Mouse (Mus musculus): ENCODE results near the gene Hk1.
A peak's percentile ranks its signal among the peaks of the same experiment; 100 is the strongest.
"Not testable (repeated sequence)": the region's sequence is repeated elsewhere in the genome, so short reads cannot be mapped to it uniquely, and the experiment has no call there.

The Hk1 gene

DNA sequence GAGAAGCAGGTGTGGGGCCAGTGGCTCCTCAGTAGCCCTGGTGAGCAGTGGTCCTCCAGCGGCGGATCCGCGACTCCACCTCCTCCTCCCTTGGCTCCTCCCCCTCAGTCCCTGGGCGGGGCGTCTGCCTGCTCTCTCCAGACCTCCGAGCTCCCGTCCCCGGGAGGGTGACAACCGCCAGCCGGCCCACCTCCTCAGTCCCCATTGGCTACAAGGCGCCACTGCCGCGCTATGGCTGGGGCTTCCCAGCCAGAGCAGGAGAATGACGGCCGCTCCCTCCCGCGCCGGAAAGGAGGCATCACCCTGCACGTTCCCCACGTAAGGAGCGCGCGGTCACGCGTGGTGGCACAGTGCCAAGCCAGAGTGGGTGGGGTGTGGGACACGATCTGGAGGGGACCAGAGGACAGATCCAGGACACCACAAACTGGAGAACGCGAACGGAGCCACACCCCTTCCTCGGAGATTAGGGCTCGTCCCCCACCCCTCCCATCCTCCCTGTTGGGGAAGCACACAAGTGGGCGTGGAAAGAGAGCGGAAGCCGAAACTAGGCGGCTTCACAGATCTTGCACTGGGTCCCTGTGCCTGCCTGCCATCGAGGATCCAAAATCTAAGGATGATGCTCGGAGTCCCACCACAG lies 39.5 kb downstream of the Hk1 start:
- peak; percentile 95 for DNase-seq

DNA sequence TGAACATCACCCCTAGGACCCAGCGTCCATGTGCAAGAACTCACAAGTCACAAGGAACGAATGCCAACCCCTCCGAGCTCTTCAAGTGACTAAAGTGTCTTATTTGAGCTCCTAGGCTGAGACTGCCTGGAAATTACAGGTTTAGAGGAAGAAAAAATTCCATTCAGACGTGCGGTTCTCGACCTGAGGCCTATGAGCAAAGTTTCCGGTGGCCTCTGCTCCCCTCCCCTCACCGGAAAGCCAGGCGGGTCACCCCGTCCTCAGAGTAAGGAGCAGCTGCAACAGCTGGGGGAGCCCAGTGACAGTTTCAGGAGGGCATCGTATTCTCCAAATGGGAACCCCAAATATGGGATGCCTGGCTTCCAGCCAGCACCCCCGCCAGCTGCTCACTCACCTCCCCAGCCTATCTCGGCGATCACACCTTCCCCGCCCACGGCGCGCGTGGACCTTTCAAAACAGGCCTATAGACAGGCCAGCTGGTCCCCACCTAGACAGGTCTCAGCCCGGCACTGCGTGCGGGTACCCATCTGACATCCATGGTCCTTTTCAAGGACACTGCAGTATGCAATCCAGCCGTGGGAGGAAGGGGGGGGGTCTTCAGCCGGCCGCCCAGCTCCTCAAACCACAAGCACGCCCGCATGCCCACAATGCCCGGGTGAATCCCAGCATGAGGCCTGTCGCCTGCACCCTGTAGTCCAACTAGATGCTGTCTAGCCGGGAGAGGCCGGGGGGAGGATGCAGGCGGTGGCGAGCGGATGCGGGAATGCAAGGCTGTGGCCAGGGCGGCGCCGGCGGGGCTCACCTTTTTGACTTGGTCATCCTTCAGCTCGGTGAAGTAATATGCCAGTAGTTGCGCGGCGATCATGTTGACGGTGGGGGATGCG lies 40.3 kb downstream of the Hk1 start:
- DNase-seq: peak; percentile 64

DNA sequence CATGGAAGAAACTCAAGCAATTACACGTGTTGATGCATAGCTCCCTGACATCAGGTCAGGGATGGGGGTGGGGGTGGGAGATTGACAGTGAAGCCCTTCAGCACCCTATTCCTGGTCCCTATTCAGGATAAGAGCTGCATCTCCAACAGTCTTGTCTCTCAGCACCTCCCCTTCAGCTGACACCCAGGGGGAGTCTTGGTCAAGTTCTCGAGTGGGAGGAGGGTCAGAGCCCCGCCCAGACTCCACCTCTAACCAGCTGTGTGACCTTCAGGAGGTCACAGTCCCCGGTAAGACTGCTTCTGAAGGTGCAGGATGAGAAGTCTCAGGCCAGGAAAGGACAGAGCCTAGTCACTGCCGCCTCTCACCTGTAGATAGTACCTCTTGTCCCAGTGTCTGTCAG lies 41.1 kb downstream of the Hk1 start:
- peak; percentile 26 for DNase-seq

DNA sequence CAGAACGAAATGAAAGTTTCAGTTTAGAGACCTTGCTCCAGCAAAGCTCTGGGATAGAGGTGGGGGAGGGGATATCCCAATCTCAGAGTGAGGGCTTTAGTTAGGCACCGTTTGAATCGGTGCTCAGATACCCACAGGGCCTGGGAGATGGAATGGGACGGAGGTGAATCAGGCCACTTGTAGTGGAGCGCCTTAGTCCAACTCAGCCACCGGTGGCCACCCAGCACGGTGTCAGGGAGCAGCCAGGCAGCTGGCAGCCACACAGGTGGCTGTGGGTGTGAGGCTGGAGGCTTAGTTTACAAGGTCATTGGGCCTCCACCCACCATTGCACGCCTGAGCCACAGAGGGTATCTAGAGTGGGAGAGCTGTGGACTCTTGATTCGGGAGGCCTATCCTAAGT lies 41.5 kb downstream of the Hk1 start:
- peak; percentile 26 for DNase-seq

DNA sequence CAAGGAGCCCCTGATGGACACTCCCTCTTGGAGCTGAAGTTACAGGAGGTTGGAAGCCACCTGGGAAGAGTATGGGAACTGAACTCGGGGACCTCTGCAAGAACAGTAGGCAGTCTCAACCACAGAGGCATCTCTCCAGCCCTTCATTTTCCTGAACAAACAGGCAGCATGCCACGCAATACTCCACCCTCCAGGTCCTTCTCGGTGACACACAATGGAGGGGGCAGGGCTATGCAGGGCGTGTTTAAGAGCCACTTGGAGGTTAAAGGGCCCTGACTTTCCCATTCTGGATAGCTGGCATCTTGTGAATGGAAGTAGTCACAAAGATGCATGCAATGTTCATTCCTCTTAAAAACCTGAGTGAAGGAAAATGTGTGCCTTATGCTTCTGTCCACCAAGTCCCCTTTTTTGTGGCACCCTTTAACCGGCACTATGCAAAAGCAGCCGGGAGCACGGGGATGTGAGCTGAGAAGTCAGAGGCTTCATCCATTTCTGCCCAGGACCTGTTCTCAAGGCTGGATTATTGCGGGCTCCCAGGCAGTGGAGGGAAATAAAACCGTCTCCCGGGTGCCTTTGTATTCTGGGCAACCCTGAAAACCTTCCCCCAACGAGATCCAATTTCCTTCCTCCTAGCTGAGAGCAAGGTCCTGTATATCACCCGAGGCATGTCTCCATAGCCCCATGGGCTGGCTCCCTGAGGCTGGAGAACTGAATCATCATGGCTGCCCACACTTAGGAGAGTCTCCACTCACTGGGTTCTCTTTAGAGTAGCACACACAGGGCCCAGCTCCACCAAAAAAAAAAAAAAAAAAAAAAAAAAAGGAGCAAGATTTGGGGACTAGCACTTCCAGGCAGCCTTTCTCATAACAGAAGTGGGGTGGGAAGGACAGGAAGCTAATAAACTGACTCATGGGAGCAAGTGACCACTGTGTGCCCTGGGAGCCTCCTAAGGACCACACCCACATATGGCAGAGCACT lies 42.8 kb downstream of the Hk1 start:
- peak; percentile 23 for DNase-seq

DNA sequence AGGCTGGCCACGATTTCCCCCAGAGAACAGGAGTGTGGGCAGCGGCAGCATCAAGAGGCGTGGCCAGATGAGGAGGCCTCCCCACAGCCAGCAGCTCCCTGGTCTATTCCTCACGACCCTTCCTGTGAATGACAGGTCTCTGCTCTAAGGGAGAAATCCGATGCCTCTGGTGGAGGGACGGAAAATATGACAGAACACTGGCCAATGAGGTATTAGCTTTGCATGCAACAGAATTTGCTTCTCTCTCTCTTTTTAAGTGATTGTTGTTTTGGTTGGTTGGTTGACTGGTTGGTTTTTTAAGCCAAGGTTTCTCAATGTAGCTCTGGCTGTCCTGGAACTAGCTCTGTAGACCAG lies 44.3 kb downstream of the Hk1 start:
- no peak for DNase-seq

DNA sequence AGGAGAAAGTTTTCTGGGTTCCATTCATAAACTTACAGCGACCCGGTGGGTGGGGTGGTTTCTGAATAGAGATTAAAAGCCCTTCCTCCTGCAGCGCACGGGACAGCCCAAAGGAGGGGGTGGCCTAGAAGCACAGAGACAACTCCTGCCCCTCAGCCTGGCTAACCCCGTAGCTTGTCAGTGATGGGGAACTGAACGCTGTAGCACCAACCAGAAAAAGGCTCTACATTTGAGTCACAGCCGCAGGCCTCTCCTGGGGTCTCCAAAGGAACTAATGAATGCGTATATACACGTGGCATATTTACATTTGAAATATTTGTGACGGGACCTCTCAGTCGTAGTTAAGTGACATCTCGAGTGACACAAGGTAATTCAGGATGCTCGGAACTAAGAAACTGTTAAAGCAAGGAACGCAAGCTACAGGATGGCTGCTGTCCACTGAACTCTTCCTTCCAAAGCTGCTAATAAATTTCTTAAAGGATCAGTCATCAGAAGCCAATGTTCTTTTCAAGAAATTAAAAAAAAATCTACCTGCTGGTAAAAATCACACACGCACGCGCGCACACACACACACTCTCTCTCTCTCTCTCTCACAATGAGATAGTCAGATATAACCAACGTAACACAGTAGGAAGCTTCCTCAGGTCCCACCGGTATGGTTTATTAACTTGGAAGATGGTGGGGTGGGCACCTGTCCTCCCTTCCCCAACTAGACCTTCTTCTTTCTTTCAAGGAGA lies 44.9 kb downstream of the Hk1 start:
- DNase-seq: peak; percentile 15

DNA sequence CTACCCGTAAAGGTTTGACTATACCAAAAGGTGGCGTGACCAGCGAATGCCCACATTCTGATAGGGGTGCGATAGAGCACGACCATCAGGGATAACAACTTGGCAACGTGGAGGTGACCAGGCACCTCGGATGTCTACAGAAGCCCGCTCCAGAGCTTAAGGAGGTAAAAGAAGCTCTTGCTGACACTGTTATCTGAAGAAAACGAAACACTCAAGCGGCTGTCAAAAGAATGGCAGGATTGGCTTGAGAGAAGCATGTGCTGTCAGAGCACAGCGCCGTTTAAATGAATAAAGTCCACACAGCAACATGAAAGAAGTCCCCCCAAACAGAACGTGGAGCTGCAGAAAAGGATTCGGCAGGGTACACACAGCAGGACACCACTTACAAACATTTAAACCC lies 46.4 kb downstream of the Hk1 start:
- DNase-seq: peak; percentile 20

DNA sequence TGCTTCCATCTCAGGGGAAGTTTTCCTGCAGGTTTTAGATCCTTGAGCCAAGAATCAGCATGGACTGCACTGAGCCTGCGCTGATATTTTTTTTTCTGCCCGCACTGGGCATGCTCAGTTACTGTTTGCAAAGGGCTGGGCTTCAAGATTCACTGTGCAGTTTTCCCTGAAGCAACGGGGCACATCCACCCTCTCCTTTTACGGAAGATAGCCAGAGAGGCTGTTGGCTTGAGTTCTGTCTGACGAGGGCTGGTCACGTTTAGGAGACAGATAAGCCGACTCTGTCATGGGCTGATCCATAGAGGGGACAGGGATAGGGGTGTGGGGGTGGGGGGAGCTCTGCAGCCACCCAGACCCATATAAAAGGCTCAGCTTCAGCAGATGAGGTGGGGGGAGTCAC lies 47.2 kb downstream of the Hk1 start:
- DNase-seq: peak; percentile 71

DNA sequence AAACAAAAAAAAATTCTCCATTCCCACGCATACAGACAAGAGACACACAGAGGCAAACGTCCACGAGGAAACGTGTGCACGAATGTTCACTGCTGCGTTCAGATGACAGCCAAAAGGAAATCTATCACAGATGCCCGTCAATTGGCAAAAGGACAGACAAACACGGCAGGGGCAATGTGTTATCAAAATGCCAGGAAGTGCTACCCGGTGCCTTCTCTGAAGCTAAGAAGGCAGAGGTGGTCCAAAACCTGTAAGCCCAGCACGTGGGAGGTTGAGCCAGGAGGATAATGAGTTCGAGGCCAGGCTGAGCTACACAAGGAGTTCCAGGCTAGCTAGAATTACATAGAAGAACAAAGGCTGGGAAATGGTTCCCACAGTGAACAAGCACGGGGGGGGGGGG lies 47.9 kb downstream of the Hk1 start:
- DNase-seq: peak; percentile 22

DNA sequence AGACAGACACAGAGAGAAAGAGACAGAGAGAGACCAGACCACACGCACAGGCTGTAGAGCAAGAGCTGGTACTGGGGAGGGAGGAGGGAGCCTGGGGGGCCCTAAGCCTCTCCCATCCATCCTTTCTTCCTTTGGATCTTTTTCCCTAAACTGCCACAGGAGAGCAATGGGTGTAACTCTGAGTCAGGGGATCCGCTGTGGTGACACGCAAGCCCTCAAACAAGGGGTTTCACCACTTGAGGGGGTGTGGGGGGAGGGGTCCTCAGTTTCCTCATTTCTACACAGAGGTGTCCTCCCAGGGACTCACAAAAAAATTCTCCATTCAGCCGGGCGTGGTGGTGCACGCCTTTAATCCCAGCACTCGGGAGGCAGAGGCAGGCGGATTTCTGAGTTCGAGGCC lies 48.4 kb downstream of the Hk1 start:
- DNase-seq: peak; percentile 22

DNA sequence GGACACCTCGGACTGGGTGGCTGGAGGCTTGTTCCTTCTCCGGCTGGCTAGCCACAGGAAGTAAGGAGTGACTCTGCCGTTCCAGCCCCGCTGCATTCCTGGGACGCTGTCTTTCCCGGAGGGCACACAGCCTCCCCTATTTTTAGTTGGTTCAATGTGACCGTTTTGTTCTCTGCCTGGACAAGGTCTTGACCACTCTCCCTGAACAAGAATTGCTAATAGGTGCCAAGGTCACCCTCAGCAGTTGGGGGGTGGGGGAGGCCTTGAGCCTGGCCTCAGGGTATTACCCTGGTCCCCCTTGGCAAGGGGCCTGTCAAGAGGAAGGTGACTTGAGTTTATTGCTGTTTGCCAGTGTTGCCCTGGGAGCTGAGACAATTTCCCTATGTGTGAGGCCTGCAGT lies 49.9 kb downstream of the Hk1 start:
- DNase-seq: peak; percentile 22

DNA sequence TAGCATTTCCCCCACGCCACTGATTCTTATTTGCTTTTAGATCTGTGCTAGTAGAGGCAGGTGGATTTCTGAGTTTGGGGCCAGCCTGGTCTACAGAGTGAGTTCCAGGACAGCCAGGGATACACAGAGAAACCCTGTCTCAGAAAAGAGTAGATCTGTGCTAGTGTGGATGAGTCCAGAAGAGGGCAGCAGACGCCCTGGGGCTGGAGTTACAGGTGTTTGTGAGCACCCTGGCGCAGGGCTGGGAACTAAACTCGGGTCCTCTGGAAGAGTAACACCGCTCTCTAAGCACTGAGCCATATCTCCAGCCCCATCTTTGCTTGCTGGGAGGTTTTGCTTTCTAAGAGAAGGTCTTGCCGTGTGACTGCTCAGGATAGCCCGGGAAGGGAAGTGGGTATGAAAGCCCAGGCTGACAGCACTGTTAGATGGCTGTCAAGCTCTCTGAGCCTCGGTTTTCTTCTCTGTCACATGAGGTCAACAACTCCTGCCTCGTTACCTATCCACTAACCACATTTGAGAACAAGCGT lies 50.8 kb downstream of the Hk1 start:
- peak; percentile 16 for DNase-seq

DNA sequence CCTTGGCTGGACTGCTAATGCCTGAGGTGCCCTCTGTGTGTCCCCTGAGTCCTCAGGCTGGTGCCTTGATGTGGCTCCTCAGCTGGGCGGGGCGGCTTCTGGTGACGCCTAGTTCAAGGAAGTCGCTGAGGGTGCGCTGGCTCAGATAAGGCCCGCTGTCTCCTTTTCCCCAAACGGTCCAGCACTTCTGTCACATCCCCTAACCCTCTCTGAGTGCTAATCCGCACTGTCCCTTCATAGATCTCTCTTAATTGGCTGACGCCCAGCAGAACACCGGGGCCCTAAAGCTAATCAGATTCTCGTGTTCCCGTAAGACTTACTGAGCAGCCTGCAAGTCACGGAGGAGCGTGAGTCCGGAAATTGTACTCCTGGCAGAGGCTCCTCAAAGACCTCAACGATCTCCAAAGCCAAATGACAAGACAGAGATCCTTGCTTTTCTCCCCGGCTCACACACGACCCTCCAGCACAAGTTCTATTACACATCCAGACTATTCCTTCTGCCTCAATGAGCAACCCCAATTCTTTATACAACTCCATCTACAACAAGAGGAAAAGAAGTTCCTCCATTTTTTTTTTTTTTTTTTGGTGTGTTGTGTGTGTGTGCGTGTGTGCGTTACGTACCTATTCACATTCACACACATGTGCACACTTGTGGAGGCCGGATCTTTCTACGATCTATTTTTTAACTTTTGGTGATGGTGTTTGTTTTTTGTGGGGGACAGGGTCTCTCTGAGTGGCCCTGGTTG lies 52.0 kb downstream of the Hk1 start:
- DNase-seq: peak; percentile 42

DNA sequence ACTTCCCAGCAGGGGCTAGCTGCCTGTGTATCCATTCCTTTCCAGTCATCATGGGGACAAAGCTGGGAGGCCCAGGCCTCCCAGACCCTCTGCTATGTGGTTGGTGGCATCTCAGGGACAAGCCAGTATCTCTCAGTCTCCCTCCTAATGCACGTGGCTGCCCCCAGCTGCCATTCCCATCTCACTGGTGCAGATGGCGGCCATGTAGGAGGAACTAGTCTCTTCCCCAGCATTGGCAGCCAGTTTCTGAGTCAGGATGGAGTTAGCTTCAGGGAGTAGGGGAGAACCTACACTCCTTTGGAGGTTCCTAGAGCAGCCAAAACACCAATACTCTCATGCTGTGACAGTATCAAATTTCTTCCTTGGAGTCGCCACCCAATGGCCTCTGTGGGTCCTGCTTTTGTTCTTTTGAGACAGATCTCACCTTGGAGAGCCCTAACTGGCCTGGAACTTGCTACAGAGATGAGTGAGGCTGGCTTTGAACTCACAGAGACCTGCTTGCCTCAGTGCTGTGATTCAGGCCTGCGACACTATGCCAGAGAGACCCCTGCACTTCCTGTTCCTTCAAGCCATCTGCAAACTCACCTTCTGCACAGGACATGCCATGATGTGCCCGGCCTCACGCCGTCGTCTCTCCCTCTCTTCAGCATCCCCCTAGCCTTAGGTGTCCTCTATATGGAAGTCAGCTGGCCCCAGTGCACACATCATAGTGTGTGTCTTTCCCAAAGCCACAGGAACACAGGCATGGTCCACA lies 52.7 kb downstream of the Hk1 start:
- peak; percentile 16 for DNase-seq

DNA sequence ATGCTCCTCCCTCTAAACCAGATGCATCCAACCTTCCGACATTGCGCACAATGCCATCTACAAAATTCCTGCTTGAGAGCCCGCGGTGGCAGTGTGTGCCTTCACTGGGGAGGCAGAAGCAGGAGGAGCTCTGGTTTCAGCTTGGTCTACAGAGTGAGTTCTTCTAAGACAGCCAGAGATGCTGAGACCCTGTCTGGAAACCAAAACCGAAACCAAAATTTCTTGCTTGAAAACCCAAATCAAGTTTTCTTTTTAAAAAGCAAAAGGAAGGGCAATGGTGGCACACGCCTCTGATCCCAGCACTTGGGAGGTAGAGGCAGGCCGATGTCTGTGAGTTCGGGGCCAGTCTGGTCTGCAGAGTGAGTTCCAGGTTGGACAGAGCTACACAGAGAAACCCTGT lies 53.7 kb downstream of the Hk1 start:
- DNase-seq: peak; percentile 2

DNA sequence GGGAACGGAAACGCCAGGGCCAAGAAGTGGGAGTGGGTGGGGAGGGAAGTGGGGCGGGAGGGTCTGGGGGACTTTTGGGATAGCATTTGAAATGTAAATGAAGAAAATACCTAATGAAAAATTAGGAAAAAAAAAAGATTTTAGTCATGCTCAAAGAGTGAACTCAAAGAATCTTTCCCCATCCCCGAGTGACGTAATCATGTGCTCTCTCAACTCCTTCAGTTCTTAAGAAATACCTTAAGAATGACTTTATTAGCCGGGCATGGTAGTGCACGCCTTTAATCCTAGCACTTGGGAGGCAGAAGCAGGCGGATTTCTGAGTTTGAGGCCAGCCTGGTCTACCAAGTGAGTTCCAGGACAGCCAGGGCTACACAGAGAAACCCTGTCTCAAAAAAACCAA lies 56.9 kb downstream of the Hk1 start:
- not testable (repeated sequence) for DNase-seq

DNA sequence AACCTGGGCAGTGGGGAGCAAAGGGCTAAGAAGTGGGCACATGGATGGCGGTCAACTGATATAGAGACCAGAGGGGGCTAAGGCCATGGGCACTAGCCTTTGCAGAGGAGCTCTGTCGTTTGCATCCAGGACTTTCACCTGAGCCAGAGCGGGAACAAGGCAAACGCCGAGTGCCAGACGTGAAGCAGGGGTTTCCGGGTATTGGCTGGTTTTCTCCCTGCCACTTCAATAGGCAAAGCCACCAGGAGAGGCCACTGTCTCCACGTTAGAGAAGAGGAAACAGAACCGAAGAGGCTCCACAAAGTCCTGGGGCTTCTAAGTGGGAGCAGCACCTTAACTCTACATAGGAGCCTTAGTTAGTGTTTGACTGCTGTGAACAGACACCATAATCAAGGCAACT lies 58.3 kb downstream of the Hk1 start:
- DNase-seq: no peak

DNA sequence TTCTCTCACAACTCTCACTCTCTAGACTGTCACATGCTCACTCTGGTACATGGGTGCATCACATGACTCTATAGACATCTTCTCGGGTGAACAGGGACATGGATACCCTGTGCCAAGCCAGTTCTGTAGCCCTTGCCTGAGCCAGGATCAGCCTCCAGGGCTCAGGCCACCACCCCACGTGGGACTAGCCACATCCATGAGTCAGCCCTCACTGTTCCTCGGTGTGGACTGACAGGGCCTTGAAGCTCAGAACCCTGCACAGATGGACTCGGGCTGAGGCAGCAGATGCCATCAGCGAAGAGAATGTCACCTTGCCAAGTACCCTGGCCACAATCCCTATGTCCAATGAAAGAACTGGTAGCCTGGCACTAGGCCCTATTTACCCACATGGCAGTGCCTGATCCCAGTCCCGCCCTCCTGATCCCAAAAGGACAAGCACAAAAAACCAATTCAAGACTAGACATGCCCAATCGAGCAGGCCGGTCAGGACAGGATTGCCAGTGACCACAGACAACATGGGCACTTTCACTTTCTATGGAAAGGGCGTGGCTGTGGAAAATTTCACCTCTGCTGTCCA lies 59.2 kb downstream of the Hk1 start:
- DNase-seq: peak; percentile 99

DNA sequence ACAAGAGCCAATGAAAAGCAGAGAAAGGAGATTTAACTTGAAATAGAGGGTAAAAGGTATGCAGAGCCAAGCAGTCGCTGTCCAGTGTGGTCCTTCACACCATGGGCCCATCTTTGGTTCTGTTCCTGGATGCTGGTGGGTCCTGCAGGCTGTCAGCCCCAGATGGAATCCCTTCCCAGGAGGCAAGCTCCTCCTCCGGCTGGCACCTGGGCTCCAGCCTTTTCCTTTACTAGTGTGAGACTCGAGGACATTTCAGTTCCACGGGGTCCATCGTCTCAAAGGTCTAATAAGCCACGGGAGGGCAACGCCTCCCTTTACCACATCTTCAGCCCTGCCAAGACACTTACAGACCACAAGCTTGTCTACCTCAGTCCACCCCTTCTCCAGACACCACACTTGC lies 60.6 kb downstream of the Hk1 start:
- DNase-seq: no peak

DNA sequence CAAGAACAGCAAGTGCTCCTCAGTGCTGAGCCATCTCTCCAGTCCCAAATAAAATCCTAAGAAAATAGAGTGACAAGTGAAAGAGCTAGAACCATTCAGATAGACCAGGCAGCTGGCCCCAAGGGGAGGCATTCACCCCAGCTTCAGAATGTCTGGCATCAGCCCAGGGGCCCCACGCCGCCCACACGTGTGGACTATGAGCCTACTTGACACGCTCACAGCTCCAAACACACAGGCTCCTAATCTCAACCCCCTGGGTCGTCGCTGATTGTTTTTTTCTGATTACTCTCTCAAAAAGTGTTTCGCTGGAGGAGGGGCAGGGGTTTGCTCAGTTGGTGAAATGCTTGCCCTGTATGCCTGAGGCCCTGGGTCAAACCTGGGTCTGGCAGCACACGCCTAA lies 63.2 kb downstream of the Hk1 start:
- no peak for DNase-seq
